Mouse (Mus musculus) embryonic facial prominence, embryonic 14.5 days (tissue): ENCODE measurements around the gene 3100002H09Rik. TPM values are rescaled to one million over a fixed set of nuclear protein-coding genes. Genes with fewer than 3 reads are reported as not detected.

Experiments used
- ATAC-seq: fragments of 200-750 bp; cut with Nextera tagmentation; 2 replicates; pipeline ENCODE4 v1.8.0; 2017; ENCODE audit warnings: low read depth, moderate number of reproducible peaks, moderate TSS enrichment
- DNase-seq: peaks from one replicate; pipeline ENCODE4 v3.0.0-alpha.2; 2015; ENCODE audit warnings: low spot score
- H3K27ac ChIP-seq: fragments of 300-500 bp; sonication (generic); replicated peaks from 2 replicates; pipeline ENCODE4 v1.5.1; 2014; ENCODE audit warnings: low read depth, mild to moderate bottlenecking, low read length, moderate library complexity
- H3K27me3 ChIP-seq: fragments of 300-500 bp; sonication (generic); replicated peaks from 2 replicates; pipeline ENCODE4 v1.6.1; 2014; ENCODE audit warnings: low read length; ENCODE audit not compliant: control insufficient read depth, insufficient read depth
- H3K36me3 ChIP-seq: fragments of 300-500 bp; sonication (generic); 2 replicates; pipeline ENCODE4 v1.6.1; 2014; ENCODE audit warnings: low read length, mixed read lengths; ENCODE audit not compliant: control insufficient read depth, insufficient read depth
- H3K4me1 ChIP-seq: fragments of 300-500 bp; sonication (generic); 2 replicates; pipeline ENCODE4 v1.6.1; 2014; ENCODE audit warnings: antibody characterized with exemption, low read length; ENCODE audit not compliant: control insufficient read depth, insufficient read depth
- H3K4me2 ChIP-seq: fragments of 300-500 bp; sonication (generic); 2 replicates; pipeline ENCODE4 v1.6.1; 2014; ENCODE audit warnings: low read depth, mild to moderate bottlenecking, low read length, moderate library complexity, mixed read lengths
- H3K4me3 ChIP-seq: fragments of 300-500 bp; sonication (generic); 2 replicates; pipeline ENCODE4 v1.5.1; 2014; ENCODE audit warnings: low read depth, mild to moderate bottlenecking, low read length
- H3K9ac ChIP-seq: fragments of 300-500 bp; sonication (generic); 2 replicates; pipeline ENCODE4 v1.6.1; 2014; ENCODE audit warnings: low read depth, mild to moderate bottlenecking, low read length, moderate library complexity, mixed read lengths
- H3K9me3 ChIP-seq: fragments of 300-500 bp; sonication (generic); 2 replicates; pipeline ENCODE4 v1.6.1; 2016; ENCODE audit warnings: low read length; ENCODE audit not compliant: control insufficient read depth
- WGBS: fragments of 180-500 bp; shearing (Covaris S2); extraction: QIAGEN DNeasy Blood & Tissue Kit; methylation state at CpG from one replicate; pipeline ENCODE4 v1.1.7; 2014; 5-methylcytosine and 5-hydroxymethylcytosine counted together
- polyA plus RNA-seq: library from polyadenylated mRNA; unstranded; fragments of >200 nt; fragmentation: Nextera tagmentation; extraction: Ambion mirVana; gene quantifications from 2 replicates; pipeline ENCODE4 v1.2.1, GENCODE M21; 2014

The 3100002H09Rik gene
- polyA plus RNA-seq, 1 experiment from 2014 or later: 0.47 TPM

- 11% methylated on average over 8 of the region's 8 CpGs for WGBS
- peaks cover 9% of the 10 kb centered on the region for H3K4me1 ChIP-seq
- H3K27ac ChIP-seq: no peak overlapping the region
- no peaks in the 10 kb centered on the region for H3K36me3 ChIP-seq
- peak overlapping the region; percentile 37; the same call in 1 of the 2 replicates for H3K4me2 ChIP-seq
- no peaks in the 10 kb centered on the region for H3K9me3 ChIP-seq
- peaks cover 7% of the 10 kb centered on the region; the same call in 1 of the 2 replicates for H3K27me3 ChIP-seq
- DNase-seq: peak; percentile 10
- H3K9ac ChIP-seq: no peak overlapping the region
- ATAC-seq: no peak
- no peak overlapping the region for H3K4me3 ChIP-seq
Measured at GRCm38 (mm10) chr4:124646591-124646990, 36.0 kb upstream of the 3100002H09Rik start.

GRCm38 (mm10) chr4:124644974-124645433 is 34.4 kb upstream of the 3100002H09Rik start:
- ATAC-seq: no peak
- 19% methylated on average over 3 of the region's 3 CpGs for WGBS
- peaks cover 9% of the 10 kb centered on the region for H3K4me1 ChIP-seq
- no peak overlapping the region for H3K27ac ChIP-seq
- peaks cover 16% of the 10 kb centered on the region for H3K27me3 ChIP-seq
- H3K36me3 ChIP-seq: no peaks in the 10 kb centered on the region
- H3K4me2 ChIP-seq: no peak overlapping the region
- no peak overlapping the region for H3K4me3 ChIP-seq
- DNase-seq: no peak
- H3K9ac ChIP-seq: no peak overlapping the region
- no peaks in the 10 kb centered on the region for H3K9me3 ChIP-seq

GRCm38 (mm10) chr4:124643859-124644258 is 33.3 kb upstream of the 3100002H09Rik start:
- Histone ChIP-seq H3K4me3 (no peak overlapping the region), H3K36me3 (no peaks in the 10 kb centered on the region), H3K27me3 (peaks cover 22% of the 10 kb centered on the region), H3K4me2 (no peak overlapping the region), H3K9me3 (no peaks in the 10 kb centered on the region), H3K9ac (no peak overlapping the region), H3K4me1 (peaks cover 9% of the 10 kb centered on the region), H3K27ac (no peak overlapping the region)
- DNase-seq (no peak), ATAC-seq (no peak)
- 96% methylated on average over 9 of the region's 9 CpGs for WGBS

GRCm38 (mm10) chr4:124639715-124640114 is 29.1 kb upstream of the 3100002H09Rik start:
- no peak overlapping the region for H3K9ac ChIP-seq
- ATAC-seq: no peak
- no peaks in the 10 kb centered on the region for H3K36me3 ChIP-seq
- H3K4me1 ChIP-seq: no peaks in the 10 kb centered on the region
- no peaks in the 10 kb centered on the region for H3K9me3 ChIP-seq
- no peak overlapping the region for H3K4me3 ChIP-seq
- H3K4me2 ChIP-seq: no peak overlapping the region
- no peak for DNase-seq
- peaks cover 15% of the 10 kb centered on the region for H3K27me3 ChIP-seq
- no peak overlapping the region for H3K27ac ChIP-seq
- WGBS: 28% methylated on average over 12 of the region's 12 CpGs

- Histone ChIP-seq H3K36me3 (no peaks in the 10 kb centered on the region), H3K4me3 (no peak overlapping the region), H3K9me3 (no peaks in the 10 kb centered on the region), H3K9ac (no peak overlapping the region), H3K4me2 (no peak overlapping the region), H3K27ac (no peak overlapping the region), H3K4me1 (no peaks in the 10 kb centered on the region), H3K27me3 (peaks cover 5% of the 10 kb centered on the region; the same call in 1 of the 2 replicates)
- peak; percentile 53 for DNase-seq
- WGBS: 3% methylated on average over 9 of the region's 9 CpGs
- no peak for ATAC-seq
Measured at GRCm38 (mm10) chr4:124633281-124633680, 22.7 kb upstream of the 3100002H09Rik start.

GRCm38 (mm10) chr4:124632856-124633255 is 22.3 kb upstream of the 3100002H09Rik start:
- H3K4me3 ChIP-seq: no peak overlapping the region
- H3K36me3 ChIP-seq: no peaks in the 10 kb centered on the region
- no peak overlapping the region for H3K27ac ChIP-seq
- H3K4me2 ChIP-seq: no peak overlapping the region
- DNase-seq (no peak), ATAC-seq (no peak)
- no peaks in the 10 kb centered on the region for H3K9me3 ChIP-seq
- WGBS: 65% methylated on average over 10 of the region's 10 CpGs
- peaks cover 5% of the 10 kb centered on the region; the same call in 1 of the 2 replicates for H3K27me3 ChIP-seq
- H3K9ac ChIP-seq: no peak overlapping the region
- no peaks in the 10 kb centered on the region for H3K4me1 ChIP-seq

- WGBS: 54% methylated on average over 4 of the region's 4 CpGs
- H3K36me3 ChIP-seq: no peaks in the 10 kb centered on the region
- peaks cover 5% of the 10 kb centered on the region; the same call in 1 of the 2 replicates for H3K27me3 ChIP-seq
- H3K4me2 ChIP-seq: no peak overlapping the region
- ATAC-seq: no peak
- H3K4me1 ChIP-seq: peaks cover 3% of the 10 kb centered on the region; the same call in 1 of the 2 replicates
- no peak overlapping the region for H3K9ac ChIP-seq
- no peaks in the 10 kb centered on the region for H3K9me3 ChIP-seq
- DNase-seq: no peak
- H3K4me3 ChIP-seq: no peak overlapping the region
- no peak overlapping the region for H3K27ac ChIP-seq
Measured at GRCm38 (mm10) chr4:124631456-124631855, 20.9 kb upstream of the 3100002H09Rik start.

- ATAC-seq (0 out of 2 replicates have a peak, but pooled peaks have one; percentile 12), DNase-seq (peak; percentile 49)
- Histone ChIP-seq H3K4me2 (no peak overlapping the region), H3K4me3 (no peak overlapping the region), H3K4me1 (peaks cover 13% of the 10 kb centered on the region), H3K36me3 (no peaks in the 10 kb centered on the region), H3K27me3 (no peaks in the 10 kb centered on the region), H3K9me3 (no peaks in the 10 kb centered on the region), H3K27ac (no peak overlapping the region), H3K9ac (no peak overlapping the region)
- WGBS: 83% methylated on average over 1 of the region's 1 CpGs
Measured at GRCm38 (mm10) chr4:124626836-124627235, 16.2 kb upstream of the 3100002H09Rik start.

- no peak overlapping the region for H3K4me2 ChIP-seq
- no peaks in the 10 kb centered on the region for H3K36me3 ChIP-seq
- no peaks in the 10 kb centered on the region for H3K27me3 ChIP-seq
- peak; percentile 58; the same call in 1 of the 2 replicates for ATAC-seq
- 20% methylated on average over 7 of the region's 7 CpGs for WGBS
- DNase-seq: peak; percentile 63
- no peak overlapping the region for H3K4me3 ChIP-seq
- H3K9ac ChIP-seq: peak overlapping the region; percentile 40; the same call in 1 of the 2 replicates
- peaks cover 14% of the 10 kb centered on the region for H3K4me1 ChIP-seq
- H3K27ac ChIP-seq: no peak overlapping the region
- H3K9me3 ChIP-seq: no peaks in the 10 kb centered on the region
Measured at GRCm38 (mm10) chr4:124624111-124624581, 13.5 kb upstream of the 3100002H09Rik start.
